Mouse (Mus musculus) stomach, postnatal 0 days (tissue): ENCODE measurements at regions not wholly inside any gene's neighbourhood (a gene's known extent, or its start where the extent isn't known, plus 50 kb on each side); places are given as distances from the start of the nearest gene placed in this dataset.

ENCODE experiments used
- ATAC-seq: fragments of 200-750 bp; cut with Nextera tagmentation; 2 replicates; pipeline ENCODE4 v1.8.0; 2017; ENCODE audit not compliant: low FRiP score, low TSS enrichment
- DNase-seq: peaks from one replicate; pipeline ENCODE4 v3.0.0-alpha.2; 2016; ENCODE audit warnings: low spot score
- H3K27ac ChIP-seq: fragments of 300-500 bp; sonication (generic); replicated peaks from 2 replicates; pipeline ENCODE4 v1.5.1; 2014; ENCODE audit warnings: mild to moderate bottlenecking, control low read depth
- H3K27me3 ChIP-seq: fragments of 300-500 bp; sonication (generic); 2 replicates; pipeline ENCODE4 v1.6.1; 2014; ENCODE audit warnings: low read length; ENCODE audit not compliant: control insufficient read depth, insufficient read depth
- H3K36me3 ChIP-seq: fragments of 300-500 bp; sonication (generic); 2 replicates; pipeline ENCODE4 v1.6.1; 2014; ENCODE audit warnings: low read length, mixed read lengths; ENCODE audit not compliant: control insufficient read depth, insufficient read depth
- H3K4me1 ChIP-seq: fragments of 300-500 bp; sonication (generic); replicated peaks from 2 replicates; pipeline ENCODE4 v1.6.1; 2014; ENCODE audit warnings: antibody characterized with exemption; ENCODE audit not compliant: control insufficient read depth, insufficient read depth
- H3K4me2 ChIP-seq: fragments of 300-500 bp; sonication (generic); replicated peaks from 2 replicates; pipeline ENCODE4 v1.6.1; 2014; ENCODE audit warnings: low read depth, mild to moderate bottlenecking, control low read depth, moderate library complexity
- H3K4me3 ChIP-seq: fragments of 300-500 bp; sonication (generic); 2 replicates; pipeline ENCODE4 v1.5.1; 2014; ENCODE audit warnings: low read depth, low read length, control low read depth
- H3K9ac ChIP-seq: fragments of 300-500 bp; sonication (generic); 2 replicates; pipeline ENCODE4 v1.6.1; 2014; ENCODE audit warnings: mild to moderate bottlenecking, low read length, control low read depth, mixed read lengths
- H3K9me3 ChIP-seq: fragments of 300-500 bp; sonication (generic); 2 replicates; pipeline ENCODE4 v1.6.1; 2016; ENCODE audit warnings: low read length; ENCODE audit not compliant: control insufficient read depth
- CTCF ChIP-seq: IDR thresholded peaks from 2 replicates; pipeline ENCODE4 v1.5.1; 2016; ENCODE audit warnings: antibody characterized with exemption, low read depth, mild to moderate bottlenecking, moderate library complexity
- EP300 ChIP-seq: optimal IDR thresholded peaks from 2 replicates; pipeline ENCODE3; 2016; ENCODE audit warnings: antibody characterized with exemption
- WGBS: fragments of 180-500 bp; shearing (Covaris S2); extraction: QIAGEN DNeasy Blood & Tissue Kit; methylation state at CpG from one replicate; pipeline ENCODE4 v1.1.7; 2014; 5-methylcytosine and 5-hydroxymethylcytosine counted together

DNA sequence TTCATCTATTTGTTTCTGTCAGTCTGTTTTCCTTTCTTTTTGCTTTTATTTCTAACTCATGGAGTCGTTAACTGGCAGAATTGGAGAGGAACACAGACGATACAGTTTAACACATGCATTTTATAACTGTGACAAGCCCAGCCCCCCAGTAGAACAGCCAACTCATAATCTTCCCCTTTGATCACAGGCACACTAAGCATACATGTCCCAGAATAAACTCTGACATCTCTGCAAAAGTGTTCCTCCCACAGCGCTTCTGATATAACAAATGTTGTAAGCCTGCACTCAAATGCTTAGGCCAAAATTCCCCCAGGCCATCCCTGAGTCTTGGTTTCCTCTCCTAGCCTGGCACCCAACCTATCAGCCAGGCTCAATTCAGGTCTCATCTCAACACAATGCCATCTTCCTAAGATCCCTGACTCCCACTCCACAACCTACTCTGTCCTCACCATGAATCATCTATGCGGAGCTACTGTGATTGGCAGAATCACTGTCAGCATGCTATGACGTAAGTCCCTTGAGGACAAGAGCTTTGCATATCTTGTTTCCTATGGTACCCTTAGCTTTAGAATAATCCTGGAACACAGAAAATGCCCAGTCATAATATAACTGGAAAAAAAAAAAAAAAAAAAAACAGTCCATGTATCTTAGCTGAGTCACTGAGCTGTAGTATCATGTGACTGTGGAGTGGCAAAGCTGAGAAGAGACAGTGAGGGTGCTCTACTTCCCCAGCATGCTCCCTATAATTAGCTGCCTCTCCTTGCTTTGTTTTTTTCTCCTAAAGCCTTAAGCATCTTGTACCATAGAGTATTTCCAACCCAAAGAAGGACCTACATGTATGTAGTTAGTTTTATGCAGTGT, 146.7 kb downstream of the Plk2 start:
- Histone ChIP-seq H3K9ac (no peak overlapping the region), H3K9me3 (no peaks in the 10 kb centered on the region), H3K4me1 (no peaks in the 10 kb centered on the region), H3K4me2 (no peak overlapping the region), H3K4me3 (no peak overlapping the region), H3K27ac (no peak overlapping the region), H3K36me3 (no peaks in the 10 kb centered on the region), H3K27me3 (no peaks in the 10 kb centered on the region)
- DNase-seq (no peak), ATAC-seq (no peak)
- WGBS, result 70% methylated on average over 5 of the region's 5 CpGs
- no peak for TF ChIP-seq EP300
- no peak for TF ChIP-seq CTCF

DNA sequence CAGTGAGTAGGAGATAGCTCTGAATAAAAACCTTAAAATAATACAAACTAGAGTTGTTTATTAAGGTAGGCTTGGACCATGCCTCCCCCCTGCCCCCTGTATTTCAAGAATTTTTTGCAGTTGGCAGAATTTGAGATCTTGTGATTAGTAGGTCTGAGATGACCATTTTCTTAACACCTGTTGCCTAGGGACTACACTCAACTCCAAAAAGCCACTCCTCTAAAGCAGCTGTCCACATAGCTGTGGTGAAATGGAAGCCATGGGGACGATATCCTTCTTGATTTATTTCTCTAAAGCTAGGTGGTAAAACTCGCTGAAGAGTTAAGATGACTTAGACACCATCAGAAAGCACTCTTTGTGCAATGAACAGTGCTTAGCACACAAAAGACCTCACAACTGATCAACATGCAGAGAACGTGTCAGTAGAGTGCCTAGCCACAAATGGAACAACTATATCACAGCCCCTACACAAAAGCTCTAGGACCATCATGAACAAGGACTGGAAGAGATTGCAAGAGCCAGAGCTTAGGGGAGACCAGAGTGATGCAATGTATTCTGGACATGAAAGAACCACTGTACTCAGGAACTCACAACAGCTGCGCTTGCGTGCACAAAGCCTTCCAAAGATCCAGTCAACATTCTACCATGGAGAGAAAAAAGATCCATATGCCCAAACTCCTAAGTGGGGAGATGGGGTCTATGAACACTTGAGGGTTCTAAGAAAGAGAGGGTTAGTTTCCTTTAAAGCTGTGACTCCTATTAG, 147.6 kb downstream of the Plk2 start:
- DNase-seq, result no peak
- Histone ChIP-seq H3K9ac (no peak overlapping the region), H3K4me2 (no peak overlapping the region), H3K4me3 (no peak overlapping the region), H3K27ac (no peak overlapping the region), H3K36me3 (no peaks in the 10 kb centered on the region), H3K4me1 (no peaks in the 10 kb centered on the region), H3K9me3 (no peaks in the 10 kb centered on the region), H3K27me3 (no peaks in the 10 kb centered on the region)
- no peak for ATAC-seq
- TF ChIP-seq EP300, result no peak
- WGBS, result 88% methylated on average over 5 of the region's 5 CpGs

DNA sequence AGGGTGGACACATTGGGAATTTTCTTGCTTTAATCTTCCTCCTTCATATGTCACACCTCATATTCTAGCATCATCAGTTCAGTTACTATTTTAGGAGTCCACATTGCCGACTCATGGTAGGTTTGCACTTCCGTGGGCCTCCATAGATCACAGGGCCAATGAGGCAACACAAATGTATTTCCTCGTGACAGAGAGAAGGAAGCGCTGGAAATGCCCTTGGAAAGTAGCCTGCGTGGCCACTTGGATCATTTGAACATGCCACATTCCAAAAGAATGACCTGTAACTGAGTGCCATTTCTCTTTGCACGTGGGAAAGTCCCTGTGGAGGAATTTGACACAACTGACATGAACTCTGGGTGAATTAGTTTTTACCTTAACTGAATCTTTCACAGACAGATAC, 150.6 kb downstream of the Plk2 start:
- Histone ChIP-seq H3K9me3 (no peaks in the 10 kb centered on the region), H3K4me1 (no peaks in the 10 kb centered on the region), H3K4me3 (no peak overlapping the region), H3K9ac (no peak overlapping the region), H3K4me2 (no peak overlapping the region), H3K27ac (no peak overlapping the region), H3K27me3 (no peaks in the 10 kb centered on the region), H3K36me3 (no peaks in the 10 kb centered on the region)
- TF ChIP-seq CTCF, result no peak
- no peak for TF ChIP-seq EP300
- DNase-seq, result no peak
- WGBS, result 67% methylated on average over 6 of the region's 6 CpGs
- ATAC-seq, result no peak

DNA sequence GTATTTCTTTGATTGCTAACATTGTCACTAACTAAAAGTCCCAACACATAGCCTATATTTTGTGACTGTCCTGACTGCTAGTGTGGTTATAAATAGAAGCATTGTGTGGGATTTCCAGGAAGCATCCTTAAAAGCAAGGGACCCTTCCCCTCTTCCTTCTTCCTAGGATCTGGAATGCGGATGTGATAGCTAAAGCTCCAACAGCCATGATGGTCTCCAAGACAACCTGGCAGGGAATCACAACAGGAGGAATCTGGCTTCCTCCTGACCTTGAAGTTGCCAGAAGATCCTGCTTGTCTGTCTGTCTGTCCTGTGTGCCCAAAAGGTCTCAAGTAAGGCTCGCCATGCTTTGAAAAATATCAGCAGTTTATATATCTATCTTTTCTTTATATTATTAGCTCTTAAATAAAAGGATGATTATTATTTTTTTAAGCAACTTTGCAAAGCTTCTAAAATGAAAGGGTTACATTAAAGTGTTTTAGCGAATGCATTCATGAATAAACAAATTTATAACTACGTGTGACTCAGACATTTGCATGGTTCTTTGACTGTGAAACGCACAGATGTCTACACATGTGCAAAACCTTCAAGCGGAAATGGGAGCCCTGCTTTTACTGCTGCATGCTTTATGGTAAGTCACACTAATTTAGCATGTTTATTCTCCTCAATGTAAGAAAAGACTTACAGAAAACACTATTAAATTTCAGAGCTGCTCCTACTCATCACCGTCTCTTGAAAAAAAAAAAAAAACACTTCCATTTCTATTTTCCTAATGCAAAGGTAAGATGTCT, 160.9 kb downstream of the Plk2 start:
- no peaks in the 10 kb centered on the region for H3K36me3 ChIP-seq
- H3K27ac ChIP-seq, result no peak overlapping the region
- H3K4me1 ChIP-seq, result no peaks in the 10 kb centered on the region
- ATAC-seq (no peak), DNase-seq (no peak)
- H3K27me3 ChIP-seq, result no peaks in the 10 kb centered on the region
- no peaks in the 10 kb centered on the region for H3K9me3 ChIP-seq
- H3K9ac ChIP-seq, result no peak overlapping the region
- H3K4me2 ChIP-seq, result no peak overlapping the region
- 69% methylated on average over 7 of the region's 7 CpGs for WGBS
- no peak for TF ChIP-seq EP300
- no peak for TF ChIP-seq CTCF
- no peak overlapping the region for H3K4me3 ChIP-seq

DNA sequence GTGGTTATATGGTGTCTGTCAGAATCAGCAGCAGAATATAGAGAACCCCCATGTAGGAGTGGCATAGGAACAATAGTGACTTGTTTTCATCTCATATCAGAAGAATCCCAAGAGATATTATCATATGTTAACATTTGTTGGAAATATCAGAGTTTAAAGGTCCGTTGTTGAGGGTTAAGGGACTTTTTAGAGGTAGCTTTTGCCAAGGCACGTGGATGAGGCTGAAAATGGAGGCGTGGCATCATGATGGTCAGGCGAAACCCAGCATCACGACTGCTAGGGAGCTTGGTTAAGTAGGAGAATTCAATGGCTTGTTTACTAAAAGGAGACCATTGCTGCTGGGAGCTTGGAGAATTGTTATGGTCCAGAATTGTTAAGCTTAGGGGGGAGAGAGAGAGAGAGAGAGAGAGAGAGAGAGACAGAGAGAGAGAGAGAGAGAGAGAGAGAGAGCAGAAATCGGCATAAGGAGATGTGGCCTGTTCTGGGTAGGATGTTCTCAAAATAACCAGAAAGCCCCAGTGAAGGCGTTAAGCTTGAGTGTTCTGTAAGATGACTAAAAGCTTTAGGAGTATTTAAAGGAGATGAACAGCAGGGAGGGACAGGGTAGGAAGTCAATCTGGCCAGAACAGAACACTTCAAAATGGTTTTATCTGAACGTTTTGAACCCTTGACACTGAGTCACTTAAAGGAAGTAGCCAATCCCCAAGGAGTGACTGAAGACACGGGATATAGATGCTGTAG, 161.7 kb downstream of the Plk2 start:
- no peak for TF ChIP-seq EP300
- no peak for TF ChIP-seq CTCF
- Histone ChIP-seq H3K36me3 (no peaks in the 10 kb centered on the region), H3K4me1 (no peaks in the 10 kb centered on the region), H3K27me3 (no peaks in the 10 kb centered on the region), H3K27ac (no peak overlapping the region), H3K4me2 (no peak overlapping the region), H3K9ac (no peak overlapping the region), H3K4me3 (no peak overlapping the region), H3K9me3 (no peaks in the 10 kb centered on the region)
- DNase-seq (no peak), ATAC-seq (no peak)
- 67% methylated on average over 9 of the region's 9 CpGs for WGBS
